Comparison of ENCODE assay signal across 30 mouse cellular contexts in the genomic region with DNA sequence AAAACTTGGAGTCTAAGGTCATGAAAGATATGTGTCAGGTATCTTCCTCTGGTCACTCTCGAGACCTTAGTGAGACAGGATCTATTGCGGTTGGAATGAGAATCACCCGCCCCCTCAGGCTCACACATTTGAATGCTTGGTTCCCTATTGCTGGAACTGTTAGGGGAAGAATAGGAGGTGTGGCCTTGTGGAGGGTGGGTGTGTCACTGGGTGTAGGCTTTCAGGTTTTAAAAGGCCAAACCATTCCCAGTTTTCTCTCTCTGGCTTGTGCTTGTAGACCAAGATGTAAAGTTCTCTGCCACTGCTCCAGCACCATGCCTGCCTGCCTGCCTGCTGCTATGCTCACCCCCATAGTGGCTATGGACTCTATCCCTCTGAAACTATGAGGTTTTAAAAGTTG. TPM values are rescaled to one million over a fixed set of nuclear protein-coding genes. Genes with fewer than 3 reads are reported as not detected.
"Had no signal": no experiment of that assay in that cellular context is flagged by ENCODE, and none has a peak within 500 bp of the region (broad histone marks: within the 10 kb centered on the region; RNA-seq: fewer than 3 reads in every experiment).

No protein-coding gene starts in this region.

- ATAC-seq: lung, postnatal 0 days; midbrain, embryonic 16.5 days had no signal

- H3K9ac ChIP-seq: limb, embryonic 13.5 days; liver, embryonic 13.5 days; lung, embryonic 14.5 days; midbrain, embryonic 12.5 days; neural tube, embryonic 13.5 days; stomach, embryonic 15.5 days had no signal

- H3K4me2 ChIP-seq: limb, embryonic 13.5 days; liver, embryonic 13.5 days; lung, embryonic 14.5 days; midbrain, embryonic 12.5 days; neural tube, embryonic 13.5 days; stomach, embryonic 15.5 days had no signal

- H3K9me3 ChIP-seq: limb, embryonic 10.5 days; limb, embryonic 13.5 days; liver, embryonic 13.5 days; midbrain, embryonic 12.5 days; neural tube, embryonic 13.5 days; stomach, embryonic 15.5 days had no signal

- H3K27me3 ChIP-seq: limb, embryonic 13.5 days; liver, embryonic 13.5 days; midbrain, embryonic 12.5 days; stomach, embryonic 15.5 days had no signal

- H3K4me3 ChIP-seq: layer of hippocampus, adult 2 months; limb, embryonic 10.5 days; limb, embryonic 13.5 days; liver, embryonic 13.5 days; midbrain, embryonic 12.5 days; myocyte; neural tube, embryonic 13.5 days; stomach, embryonic 15.5 days had no signal

- H3K4me1 ChIP-seq: limb, embryonic 10.5 days; limb, embryonic 13.5 days; liver, embryonic 13.5 days; midbrain, embryonic 12.5 days; neural tube, embryonic 13.5 days; stomach, embryonic 15.5 days had no signal

- H3K27ac ChIP-seq: kidney, postnatal 0 days; layer of hippocampus, adult 2 months; limb, embryonic 10.5 days; limb, embryonic 13.5 days; liver, embryonic 13.5 days; macrophage; midbrain, embryonic 12.5 days; neural tube, embryonic 13.5 days; stomach, embryonic 15.5 days had no signal

- H3K36me3 ChIP-seq: limb, embryonic 10.5 days; limb, embryonic 13.5 days; liver, embryonic 13.5 days; midbrain, embryonic 12.5 days; neural tube, embryonic 13.5 days; stomach, embryonic 15.5 days had no signal

- DNase-seq: kidney, postnatal 25 days; layer of hippocampus, adult 9-11 months; liver; liver, embryonic 13.5 days; lung, embryonic 14.5 days; retina, postnatal 1 day; right cerebral cortex, postnatal 25 days; spleen, adult 18-20 months; thymus, postnatal 25 days had no signal

RNA-seq across cellular contexts. Expression of a gene that starts 8.5 kb away (rescaled TPM):
- total RNA-seq: layer of hippocampus, adult 2 months; layer of hippocampus, postnatal 25 days; left cerebral cortex, adult 18-20 months; left cerebral cortex, postnatal 25 days; megakaryocyte, adult 5-6 weeks; monocyte, adult 5-6 weeks; neutrophil, adult 5-6 weeks had no signal
- polyA plus RNA-seq: kidney, embryonic 14.5 days; kidney, postnatal 0 days; large intestine, adult 2 months; limb, embryonic 10.5 days; limb, embryonic 13.5 days; liver, embryonic 13.5 days; liver, embryonic 16.5 days; lung, embryonic 14.5 days; lung, postnatal 0 days; macrophage; midbrain, embryonic 12.5 days; midbrain, embryonic 16.5 days; myocyte; neural tube, embryonic 13.5 days; stomach, embryonic 15.5 days; thymus, postnatal 0 days had no signal

RNA-seq across cellular contexts. Expression of a gene that starts 42.5 kb away (rescaled TPM):
- total RNA-seq: layer of hippocampus, adult 2 months; layer of hippocampus, postnatal 25 days; left cerebral cortex, adult 18-20 months; left cerebral cortex, postnatal 25 days; megakaryocyte, adult 5-6 weeks; monocyte, adult 5-6 weeks; neutrophil, adult 5-6 weeks had no signal
- polyA plus RNA-seq: kidney, embryonic 14.5 days; kidney, postnatal 0 days; large intestine, adult 2 months; limb, embryonic 10.5 days; limb, embryonic 13.5 days; liver, embryonic 13.5 days; liver, embryonic 16.5 days; lung, embryonic 14.5 days; lung, postnatal 0 days; macrophage; midbrain, embryonic 12.5 days; midbrain, embryonic 16.5 days; myocyte; neural tube, embryonic 13.5 days; stomach, embryonic 15.5 days; thymus, postnatal 0 days had no signal
